Mouse (Mus musculus) testis, adult 2 months (tissue): ENCODE measurements around the gene Arhgap6.

Source experiments
- CTCF ChIP-seq: fragments of 200-500 bp; IDR thresholded peaks from 2 replicates; pipeline ENCODE4 v1.5.1; 2012; ENCODE audit warnings: low read depth, mild to moderate bottlenecking, inconsistent platforms, low read length, moderate library complexity; ENCODE audit not compliant: control insufficient read depth, insufficient read depth, insufficient replicate concordance
- POLR2A ChIP-seq: fragments of 200-500 bp; IDR thresholded peaks from 2 replicates; pipeline ENCODE4 v1.6.1; 2012; ENCODE audit warnings: low read depth, mild to moderate bottlenecking, inconsistent platforms, low read length, moderate library complexity; ENCODE audit not compliant: control insufficient read depth

GRCm38 (mm10) chrX:169112662-169113061 lies 317.8 kb downstream of the Arhgap6 start:
- no peak for TF ChIP-seq CTCF
- TF ChIP-seq POLR2A, result no peak
